Mouse (Mus musculus) thymus, adult 2 months (tissue): ENCODE results near the gene 4930524J08Rik.

Source experiments
- CTCF ChIP-seq: fragments of 200-500 bp; IDR thresholded peaks from 2 replicates; pipeline ENCODE4 v1.5.1; 2012; ENCODE audit warnings: mild to moderate bottlenecking, control low read depth, low read length, moderate library complexity, borderline replicate concordance; ENCODE audit not compliant: control insufficient read depth, poor library complexity, insufficient read depth; ENCODE audit errors: extremely low read depth
- POLR2A ChIP-seq: fragments of 200-500 bp; IDR thresholded peaks from 2 replicates; pipeline ENCODE4 v1.6.1; 2012; ENCODE audit warnings: mild to moderate bottlenecking, low read length, control low read depth, moderate library complexity; ENCODE audit not compliant: control insufficient read depth, poor library complexity, insufficient read depth; ENCODE audit errors: extremely low read depth

DNA sequence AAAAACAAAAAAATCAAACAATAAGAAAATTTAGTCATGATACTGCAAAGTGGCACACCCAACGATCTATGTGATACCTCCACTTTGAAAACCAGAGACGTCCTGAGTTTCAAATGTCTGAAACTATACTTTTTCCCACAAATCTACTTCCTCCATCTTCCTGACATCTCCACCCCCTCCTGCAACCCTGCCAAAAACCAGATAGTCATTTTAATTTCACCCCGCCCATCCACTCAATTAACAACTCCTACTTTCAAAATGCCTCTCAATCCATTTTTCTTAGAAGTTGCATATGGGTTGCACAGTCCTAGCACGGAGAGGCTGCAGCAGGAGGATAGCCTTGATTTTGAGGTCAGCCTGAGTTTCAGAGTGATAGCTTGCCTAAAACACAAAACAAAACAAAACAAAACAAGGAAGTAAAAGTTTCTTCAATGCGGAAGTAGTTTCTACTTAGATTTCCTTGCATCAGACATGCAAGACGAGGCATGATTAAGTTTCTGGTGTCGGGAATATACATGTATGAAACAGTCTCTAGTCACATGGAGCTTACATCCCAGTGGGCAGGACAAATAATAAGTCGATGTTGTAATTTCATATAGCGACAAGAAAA, 4.7 kb downstream of the 4930524J08Rik start:
- TF ChIP-seq CTCF (no peak), POLR2A (no peak)
